Mouse (Mus musculus): ENCODE data around the gene Ehd4.

- TF ChIP-seq CTCF (IDR thresholded peaks at IDR 0.05; ENCODE audit: low read depth, low read length): no peak
- TF ChIP-seq POLR2A (IDR thresholded peaks at IDR 0.05; ENCODE audit: borderline replicate concordance, low read depth, low read length): no peak
Observed at GRCm38 (mm10) chr2:120185527-120186276, 31.3 kb upstream of the Ehd4 start.

Measured in bone marrow macrophage, adult 2 months (primary cell).